Mouse (Mus musculus): ENCODE data around the gene Dnah11. TPM values are rescaled to one million over a fixed set of nuclear protein-coding genes. Genes with fewer than 3 reads are reported as not detected.

Dnah11 gene
- polyA plus RNA-seq, 1 experiment from 2014 or later = 0.04 TPM

DNA sequence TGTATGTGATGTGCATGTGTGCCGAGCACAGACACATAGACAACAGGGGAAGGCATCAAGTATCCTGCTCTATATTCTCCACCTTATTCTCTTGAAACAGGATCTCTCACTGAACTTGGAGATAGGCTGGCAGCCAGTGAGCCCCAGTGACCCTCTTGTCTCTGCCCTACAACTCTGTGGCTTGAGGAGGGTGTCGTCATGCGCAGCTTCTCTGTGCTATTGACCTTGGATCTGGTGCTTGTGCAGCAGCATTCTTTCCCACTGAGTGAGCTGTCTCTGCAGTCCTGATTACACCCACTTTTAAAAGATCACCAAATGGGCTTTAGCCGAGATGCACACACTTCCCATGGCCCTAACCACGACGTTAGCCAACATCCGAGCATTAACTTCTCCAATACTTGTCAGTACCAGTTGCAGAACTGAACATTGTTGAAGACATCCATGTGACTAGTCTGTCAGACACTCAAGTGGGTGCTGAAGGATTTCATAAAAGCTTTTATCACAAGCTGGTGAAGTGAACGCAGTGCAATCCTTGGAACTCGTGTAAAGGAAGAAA lies 120.3 kb downstream of the Dnah11 start:
- Histone ChIP-seq H3K27me3 (ENCODE audit: low read depth, poor library complexity, severe bottlenecking) (no peaks in the 10 kb centered on the region), H3K4me1 (no peaks in the 10 kb centered on the region), H3K27ac (no peak overlapping the region), H3K4me3 (no peak overlapping the region), H3K9me3 (replicated peaks) (no peaks in the 10 kb centered on the region), H3K36me3 (no peaks in the 10 kb centered on the region)
- no peak for DNase-seq (ENCODE audit: low spot score)
- WGBS = 86% methylated on average over 9 of the region's 9 CpGs

DNA sequence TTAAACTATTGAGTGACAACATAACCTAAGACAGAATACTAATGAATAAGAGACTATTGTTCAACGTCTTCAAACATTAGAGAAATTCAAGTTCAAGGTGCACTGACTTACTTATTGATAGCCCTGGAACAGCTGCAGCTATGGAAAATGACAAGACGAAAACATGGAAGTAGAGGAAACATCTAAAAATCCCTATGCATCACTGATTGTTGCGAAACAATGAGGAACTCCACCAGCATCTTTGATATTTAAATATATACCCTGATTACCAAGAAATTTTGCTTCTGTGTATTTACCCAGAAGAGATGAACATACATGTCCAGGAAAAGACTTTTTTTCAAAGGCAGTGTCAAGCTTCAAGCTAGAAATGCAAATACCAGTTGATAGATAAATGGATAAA lies 122.0 kb downstream of the Dnah11 start:
- Histone ChIP-seq H3K27ac (no peak overlapping the region), H3K9me3 (replicated peaks) (no peaks in the 10 kb centered on the region), H3K4me1 (no peaks in the 10 kb centered on the region), H3K27me3 (ENCODE audit: low read depth, poor library complexity, severe bottlenecking) (no peaks in the 10 kb centered on the region), H3K4me3 (no peak overlapping the region), H3K36me3 (no peaks in the 10 kb centered on the region)
- 84% methylated on average over 3 of the region's 3 CpGs for WGBS
- no peak for DNase-seq (ENCODE audit: low spot score)

DNA sequence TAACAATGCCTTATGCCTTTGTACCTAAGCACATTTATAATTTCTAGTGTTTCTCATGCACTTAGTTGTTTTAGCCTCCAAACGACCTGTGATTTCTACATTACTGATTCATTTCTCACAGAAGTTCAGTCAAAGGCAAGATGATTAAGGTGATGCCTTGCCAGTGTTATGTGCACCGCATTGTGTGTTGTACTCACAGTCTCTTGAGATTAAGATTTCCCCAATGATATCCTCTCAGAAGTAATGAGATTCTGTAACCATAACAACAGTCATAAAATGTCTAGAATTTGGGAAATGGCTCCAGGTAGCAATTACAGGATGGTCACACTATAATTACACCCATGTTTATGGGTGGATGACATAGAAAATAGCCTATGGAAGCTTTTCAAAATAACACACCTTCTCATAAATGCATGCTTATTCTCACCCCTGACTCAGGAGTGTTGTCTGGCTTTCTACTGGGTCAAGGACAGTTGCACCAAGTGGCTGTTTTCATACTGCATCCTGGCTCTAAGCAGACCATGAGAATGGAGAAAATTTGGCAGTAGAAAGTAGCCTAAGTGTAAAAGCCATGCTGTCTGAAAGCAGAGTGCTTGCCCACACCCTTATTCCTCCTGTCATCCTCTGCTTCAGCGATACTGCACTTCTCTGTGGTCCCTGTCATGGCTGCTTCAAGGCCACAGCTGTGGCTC lies 126.5 kb downstream of the Dnah11 start:
- Histone ChIP-seq H3K27me3 (ENCODE audit: low read depth, poor library complexity, severe bottlenecking) (no peaks in the 10 kb centered on the region), H3K4me3 (no peak overlapping the region), H3K9me3 (replicated peaks) (no peaks in the 10 kb centered on the region), H3K36me3 (no peaks in the 10 kb centered on the region), H3K27ac (no peak overlapping the region), H3K4me1 (no peaks in the 10 kb centered on the region)
- DNase-seq (ENCODE audit: low spot score) = no peak
- WGBS = 81% methylated on average over 3 of the region's 3 CpGs

DNA sequence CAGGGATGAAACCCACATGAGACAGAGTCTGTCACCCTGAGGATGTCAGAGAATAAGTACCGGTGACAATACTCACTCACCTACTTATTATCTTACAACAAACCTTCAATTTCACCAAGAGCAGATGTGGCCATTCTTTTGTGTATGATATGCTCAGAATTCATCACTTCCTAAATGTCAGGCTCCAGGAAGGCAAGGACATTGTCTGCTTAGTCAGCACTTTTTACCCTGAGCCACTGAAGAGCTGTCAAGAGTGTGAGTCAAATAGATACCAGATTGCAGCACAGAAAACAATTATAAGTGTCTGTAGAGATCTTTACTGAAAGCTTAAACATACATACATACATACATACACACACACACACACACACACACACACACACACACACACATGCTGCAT lies 127.2 kb downstream of the Dnah11 start:
- Histone ChIP-seq H3K4me3 (no peak overlapping the region), H3K9me3 (replicated peaks) (no peaks in the 10 kb centered on the region), H3K36me3 (no peaks in the 10 kb centered on the region), H3K4me1 (no peaks in the 10 kb centered on the region), H3K27ac (no peak overlapping the region), H3K27me3 (ENCODE audit: low read depth, poor library complexity, severe bottlenecking) (no peaks in the 10 kb centered on the region)
- no peak for DNase-seq (ENCODE audit: low spot score)
- 100% methylated on average over 1 of the region's 1 CpGs for WGBS

DNA sequence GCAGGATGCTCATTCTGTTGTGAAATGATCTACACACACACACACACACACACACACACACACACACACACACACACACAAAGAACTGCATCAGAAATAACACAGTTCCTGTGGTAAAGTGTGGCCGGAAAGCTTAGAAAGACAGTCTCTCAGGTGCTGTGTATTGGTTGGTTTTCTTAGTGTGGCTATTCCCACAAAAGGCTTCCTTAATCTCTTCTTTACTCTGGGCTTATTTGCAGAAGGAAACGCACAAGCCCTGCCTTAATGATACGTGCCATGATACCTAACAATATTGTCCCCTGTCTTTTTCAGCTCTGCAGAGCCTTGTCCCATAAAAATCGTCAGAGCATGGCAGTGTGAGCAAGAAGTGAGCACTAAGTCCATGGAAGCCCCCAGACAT lies 130.1 kb downstream of the Dnah11 start:
- no peaks in the 10 kb centered on the region for H3K36me3 ChIP-seq
- H3K9me3 ChIP-seq (replicated peaks) = no peaks in the 10 kb centered on the region
- H3K4me1 ChIP-seq = no peaks in the 10 kb centered on the region
- WGBS = 85% methylated on average over 4 of the region's 4 CpGs
- H3K4me3 ChIP-seq = no peak overlapping the region
- DNase-seq (ENCODE audit: low spot score) = no peak
- no peaks in the 10 kb centered on the region for H3K27me3 ChIP-seq (ENCODE audit: low read depth, poor library complexity, severe bottlenecking)
- no peak overlapping the region for H3K27ac ChIP-seq

DNA sequence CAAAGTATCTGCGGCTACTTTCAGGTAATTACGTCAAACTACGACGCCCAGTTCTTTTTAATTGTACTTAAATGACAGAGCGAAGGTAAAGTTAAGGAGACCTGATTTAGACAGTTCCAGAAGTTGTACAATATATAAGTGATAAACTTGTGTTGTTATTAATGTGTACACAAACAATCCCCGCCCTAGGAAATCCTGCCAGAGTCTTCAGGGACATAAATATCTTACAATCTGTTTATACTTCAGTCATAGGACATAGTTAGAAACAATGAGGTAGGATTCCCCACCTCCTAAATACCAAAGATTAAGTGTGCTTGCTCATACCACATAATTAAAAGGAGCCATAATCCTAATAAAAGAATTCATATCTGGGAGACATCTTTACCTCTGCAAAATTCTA lies 136.5 kb downstream of the Dnah11 start:
- Histone ChIP-seq H3K27me3 (ENCODE audit: low read depth, poor library complexity, severe bottlenecking) (no peaks in the 10 kb centered on the region), H3K9me3 (replicated peaks) (no peaks in the 10 kb centered on the region), H3K4me1 (no peaks in the 10 kb centered on the region), H3K36me3 (no peaks in the 10 kb centered on the region), H3K27ac (no peak overlapping the region), H3K4me3 (no peak overlapping the region)
- WGBS = 92% methylated on average over 6 of the region's 6 CpGs
- DNase-seq (ENCODE audit: low spot score) = no peak

DNA sequence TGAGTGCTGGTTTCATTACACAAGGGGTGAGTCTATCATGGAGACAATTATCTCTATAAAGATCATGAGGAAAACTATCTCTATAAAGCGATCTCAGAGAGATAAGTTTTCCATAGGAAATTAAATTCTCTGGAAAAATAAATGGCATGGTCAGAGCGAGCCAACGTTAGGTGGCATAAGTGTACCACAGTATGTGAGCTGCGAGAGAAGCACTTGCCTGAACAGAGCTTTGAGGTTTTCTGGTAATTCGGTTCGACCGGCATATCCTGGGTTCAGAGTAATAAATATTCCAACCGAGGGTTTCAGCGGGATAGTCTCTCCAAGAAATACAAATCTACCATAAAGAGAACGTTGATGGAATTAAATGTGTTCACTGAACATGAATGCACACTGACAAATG lies 142.0 kb downstream of the Dnah11 start:
- Histone ChIP-seq H3K27ac (no peak overlapping the region), H3K27me3 (ENCODE audit: low read depth, poor library complexity, severe bottlenecking) (no peaks in the 10 kb centered on the region), H3K4me1 (no peaks in the 10 kb centered on the region), H3K36me3 (no peaks in the 10 kb centered on the region), H3K9me3 (replicated peaks) (no peaks in the 10 kb centered on the region), H3K4me3 (no peak overlapping the region)
- no peak for DNase-seq (ENCODE audit: low spot score)
- 89% methylated on average over 10 of the region's 10 CpGs for WGBS

DNA sequence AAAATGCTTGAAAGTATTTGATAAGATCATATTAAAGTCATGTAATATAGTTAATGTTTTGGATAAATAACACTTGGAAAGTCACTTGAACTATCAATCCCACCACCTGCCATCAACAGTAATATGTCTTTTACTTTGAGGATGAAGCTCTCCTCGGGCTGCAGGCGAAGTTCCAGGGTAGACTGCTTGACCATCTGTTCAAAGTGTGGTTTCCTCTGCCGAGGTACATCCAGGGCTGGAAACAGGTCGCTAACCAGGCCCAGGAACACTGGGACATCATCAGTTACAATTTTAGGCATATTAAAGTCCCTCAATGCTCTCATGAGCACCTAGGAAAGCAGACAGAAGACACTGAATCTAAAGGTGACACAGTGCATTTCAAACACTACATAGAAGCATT lies 153.5 kb downstream of the Dnah11 start:
- Histone ChIP-seq H3K9me3 (replicated peaks) (no peaks in the 10 kb centered on the region), H3K27ac (no peak overlapping the region), H3K4me1 (no peaks in the 10 kb centered on the region), H3K36me3 (no peaks in the 10 kb centered on the region), H3K27me3 (ENCODE audit: low read depth, poor library complexity, severe bottlenecking) (no peaks in the 10 kb centered on the region), H3K4me3 (no peak overlapping the region)
- no peak for DNase-seq (ENCODE audit: low spot score)
- WGBS = 88% methylated on average over 4 of the region's 4 CpGs

DNA sequence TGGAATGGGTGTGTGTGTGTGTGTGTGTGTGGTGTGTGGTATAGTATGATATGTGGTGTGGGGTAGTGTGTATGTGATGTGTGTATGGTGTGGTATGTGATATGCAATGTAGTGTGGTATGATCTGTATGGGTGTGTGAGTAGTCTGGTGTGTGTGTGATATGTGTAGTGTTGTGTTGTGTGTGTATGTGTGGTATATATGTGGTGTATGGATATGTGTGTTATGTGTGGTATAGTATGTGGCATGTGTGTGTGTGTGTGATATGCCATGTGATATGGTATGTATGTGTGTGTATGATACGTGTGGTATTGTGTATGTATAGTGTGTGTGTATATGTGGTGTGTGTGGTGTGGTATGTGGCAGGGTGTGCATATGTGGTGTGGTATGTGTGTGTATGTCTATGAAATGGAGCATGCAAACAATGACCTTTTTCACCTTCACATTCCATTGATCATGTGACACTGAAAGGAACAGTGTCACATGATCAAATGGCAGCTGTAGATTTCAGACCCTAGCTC lies 155.7 kb downstream of the Dnah11 start:
- H3K36me3 ChIP-seq = no peaks in the 10 kb centered on the region

DNA sequence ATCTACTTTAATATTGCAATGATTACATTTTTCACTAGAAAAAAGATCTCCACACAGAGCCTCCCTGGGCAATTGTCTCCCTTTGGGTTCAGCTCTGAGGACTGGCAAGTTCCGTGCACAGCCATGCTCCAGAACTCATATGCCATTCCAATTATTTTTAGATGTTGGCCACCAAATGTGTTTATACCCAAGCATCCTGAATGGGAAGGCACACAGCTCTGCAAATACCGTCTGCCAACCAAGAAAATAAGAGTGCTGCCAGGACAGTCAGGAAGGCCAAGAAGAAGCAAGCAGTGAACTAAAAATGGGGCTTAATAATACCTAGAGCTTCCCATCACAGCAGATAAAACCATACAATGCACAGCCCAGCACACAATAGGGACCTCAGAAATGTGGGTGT lies 156.6 kb downstream of the Dnah11 start:
- H3K4me1 ChIP-seq = no peaks in the 10 kb centered on the region
- H3K9me3 ChIP-seq (replicated peaks) = no peaks in the 10 kb centered on the region
- 87% methylated on average over 2 of the region's 2 CpGs for WGBS
- no peak overlapping the region for H3K27ac ChIP-seq
- H3K4me3 ChIP-seq = no peak overlapping the region
- no peaks in the 10 kb centered on the region for H3K27me3 ChIP-seq (ENCODE audit: low read depth, poor library complexity, severe bottlenecking)
- no peaks in the 10 kb centered on the region for H3K36me3 ChIP-seq
- DNase-seq (ENCODE audit: low spot score) = no peak

More for the DNA sequence above, 155.7 kb downstream of the Dnah11 start:
- Histone ChIP-seq H3K4me3 (no peak overlapping the region), H3K4me1 (no peaks in the 10 kb centered on the region), H3K9me3 (replicated peaks) (no peaks in the 10 kb centered on the region), H3K27me3 (ENCODE audit: low read depth, poor library complexity, severe bottlenecking) (no peaks in the 10 kb centered on the region), H3K27ac (no peak overlapping the region)
- WGBS = 82% methylated on average over 1 of the region's 1 CpGs
- no peak for DNase-seq (ENCODE audit: low spot score)

DNA sequence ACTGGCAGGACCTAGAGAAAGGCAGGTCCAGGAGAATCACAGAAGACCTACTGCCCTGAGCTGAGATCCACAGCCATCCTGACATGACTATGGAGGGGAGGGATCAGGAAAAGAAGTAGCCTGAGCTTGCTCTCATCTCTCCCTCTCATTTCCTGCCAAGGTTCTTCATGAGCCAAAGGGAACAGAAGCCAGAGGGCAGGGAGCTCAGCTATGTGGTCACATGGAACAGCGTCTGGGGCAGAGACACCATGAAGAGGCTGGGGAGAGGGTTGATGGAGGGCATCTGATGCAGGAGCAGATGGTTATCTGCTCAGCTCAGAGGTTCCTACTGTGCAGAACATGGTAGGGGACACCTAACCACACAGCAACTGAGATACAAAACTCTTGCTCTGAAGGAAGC lies 163.9 kb downstream of the Dnah11 start:
- no peaks in the 10 kb centered on the region for H3K9me3 ChIP-seq (replicated peaks)
- no peak overlapping the region for H3K27ac ChIP-seq
- H3K4me3 ChIP-seq = no peak overlapping the region
- H3K27me3 ChIP-seq (ENCODE audit: low read depth, poor library complexity, severe bottlenecking) = no peaks in the 10 kb centered on the region
- no peaks in the 10 kb centered on the region for H3K36me3 ChIP-seq
- WGBS = 86% methylated on average over 1 of the region's 1 CpGs
- H3K4me1 ChIP-seq = no peaks in the 10 kb centered on the region
- DNase-seq (ENCODE audit: low spot score) = no peak

DNA sequence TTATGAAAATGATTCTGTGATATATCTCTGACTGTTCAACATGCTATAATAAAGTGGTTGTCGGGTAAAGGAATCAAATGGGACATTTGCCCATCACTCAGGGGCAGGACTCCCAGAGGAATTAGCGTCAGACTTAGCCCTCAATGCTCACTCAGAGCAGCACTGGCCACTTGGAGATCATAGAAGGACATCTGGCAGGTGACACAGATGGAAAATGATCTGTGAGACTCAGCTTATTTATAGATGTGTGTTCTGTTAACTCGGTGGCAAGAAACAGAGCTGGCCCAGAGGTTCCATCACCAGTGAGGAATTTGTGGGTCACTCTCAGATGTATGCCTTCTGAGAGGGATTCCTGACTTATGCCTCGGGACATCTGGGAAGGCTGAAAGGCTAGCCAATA lies 173.1 kb downstream of the Dnah11 start:
- DNase-seq (ENCODE audit: low spot score) = no peak
- 80% methylated on average over 4 of the region's 4 CpGs for WGBS
- H3K27me3 ChIP-seq (ENCODE audit: low read depth, poor library complexity, severe bottlenecking) = no peaks in the 10 kb centered on the region
- H3K4me1 ChIP-seq = no peaks in the 10 kb centered on the region
- H3K36me3 ChIP-seq = no peaks in the 10 kb centered on the region
- no peak overlapping the region for H3K4me3 ChIP-seq
- H3K9me3 ChIP-seq (replicated peaks) = no peaks in the 10 kb centered on the region
- H3K27ac ChIP-seq = no peak overlapping the region

DNA sequence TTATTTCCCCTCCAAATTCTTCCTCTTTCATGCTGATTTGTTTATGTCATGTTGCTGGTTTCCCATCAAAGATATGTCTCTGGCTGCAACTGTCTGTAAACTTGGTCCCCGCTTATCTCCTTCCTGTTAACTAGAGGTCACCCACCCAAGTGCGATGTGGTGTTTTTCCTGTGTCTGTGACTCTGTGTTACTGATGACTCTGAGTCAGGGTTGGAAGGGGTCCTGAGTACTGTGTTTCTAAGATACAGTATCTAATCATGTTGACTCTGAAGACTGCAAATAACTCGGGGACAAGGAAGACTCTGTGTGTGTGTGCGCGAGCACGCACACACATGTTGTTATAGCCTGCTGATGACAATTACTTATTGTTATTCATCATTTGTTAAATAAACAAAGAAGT lies 179.9 kb downstream of the Dnah11 start:
- Histone ChIP-seq H3K4me1 (no peaks in the 10 kb centered on the region), H3K4me3 (no peak overlapping the region), H3K27ac (no peak overlapping the region), H3K36me3 (no peaks in the 10 kb centered on the region), H3K27me3 (ENCODE audit: low read depth, poor library complexity, severe bottlenecking) (no peaks in the 10 kb centered on the region), H3K9me3 (replicated peaks) (no peaks in the 10 kb centered on the region)
- WGBS = 94% methylated on average over 6 of the region's 6 CpGs
- no peak for DNase-seq (ENCODE audit: low spot score)

DNA sequence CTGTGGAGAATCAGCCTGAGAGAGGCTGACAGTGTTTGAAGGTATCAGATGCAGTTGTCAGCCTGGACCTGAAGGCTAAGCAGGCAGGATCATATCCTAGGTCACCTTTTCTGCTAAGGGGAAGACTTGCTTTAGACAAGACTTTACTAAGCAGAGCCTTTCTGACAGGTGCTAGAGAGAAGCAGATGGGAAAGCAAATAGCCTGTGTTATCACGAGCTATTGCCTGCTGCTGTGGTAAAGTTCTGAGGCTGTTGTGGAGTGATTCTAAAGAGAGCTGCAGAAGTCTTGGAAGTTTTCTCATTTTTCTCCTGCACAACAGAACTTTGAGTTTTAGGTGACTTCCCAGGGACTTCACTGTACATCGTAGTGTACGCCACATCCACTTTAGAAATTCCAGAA lies 185.0 kb downstream of the Dnah11 start:
- 91% methylated on average over 3 of the region's 3 CpGs for WGBS
- no peaks in the 10 kb centered on the region for H3K27me3 ChIP-seq (ENCODE audit: low read depth, poor library complexity, severe bottlenecking)
- no peaks in the 10 kb centered on the region for H3K36me3 ChIP-seq
- no peak overlapping the region for H3K27ac ChIP-seq
- no peaks in the 10 kb centered on the region for H3K9me3 ChIP-seq (replicated peaks)
- no peak overlapping the region for H3K4me3 ChIP-seq
- no peaks in the 10 kb centered on the region for H3K4me1 ChIP-seq
- no peak for DNase-seq (ENCODE audit: low spot score)

All from limb, embryonic 10.5 days (tissue).